ENCODE assay signal across 18 mouse cellular contexts in genomic region chr1:171057253-171057652, GRCm38 (mm10). TPM values are rescaled to one million over a fixed set of nuclear protein-coding genes. Genes with fewer than 3 reads are reported as not detected.
DNase-seq lines count a peak whose midpoint lies in the region; ATAC-seq lines count a peak whose summit lies in the region.
"Had no signal": no experiment of that assay in that cellular context is flagged by ENCODE, and none has a peak within 500 bp of the region (broad histone marks: within the 10 kb centered on the region; RNA-seq: fewer than 3 reads in every experiment).

No protein-coding gene starts in this region.

- 86% methylated on average over 5 of the region's 5 CpGs for WGBS in kidney, embryonic 16.5 days

- H3K4me1 ChIP-seq in kidney, embryonic 16.5 days (ENCODE audit: insufficient read depth, low read length), result no peaks in the 10 kb centered on the region

- H3K4me2 ChIP-seq in kidney, embryonic 16.5 days (replicated peaks; ENCODE audit: low read depth, low read length), result no peak overlapping the region
- H3K4me2 ChIP-seq: heart, embryonic 13.5 days; lung, embryonic 15.5 days had no signal

- H3K27ac ChIP-seq in kidney, embryonic 16.5 days (ENCODE audit: low read length), result no peak overlapping the region
- H3K27ac ChIP-seq: heart, embryonic 13.5 days; kidney, postnatal 0 days; limb, embryonic 10.5 days; lung, embryonic 15.5 days; stomach, postnatal 0 days had no signal

- no peak overlapping the region for H3K4me3 ChIP-seq in kidney, embryonic 16.5 days (ENCODE audit: low read length)
- H3K4me3 ChIP-seq: heart, embryonic 13.5 days; limb, embryonic 10.5 days; lung, embryonic 15.5 days had no signal

- no peak overlapping the region for H3K9ac ChIP-seq in kidney, embryonic 16.5 days (replicated peaks; ENCODE audit: low read length)
- H3K9ac ChIP-seq: heart, embryonic 13.5 days; lung, embryonic 15.5 days had no signal

- peak; percentile 40 for DNase-seq in heart, adult 8-10 months (ENCODE audit: low spot score)
- no peak for DNase-seq in heart, postnatal 10 days
- peak; percentile 23 for DNase-seq in ZHBTc4 (ENCODE audit: low read depth, low spot score)
- DNase-seq in kidney, postnatal 4 days, result no peak
- DNase-seq: cerebellum, adult 8-10 months; midbrain, embryonic 14.5 days had no signal

- H3K36me3 ChIP-seq in kidney, embryonic 16.5 days (ENCODE audit: insufficient read depth, low read length), result no peaks in the 10 kb centered on the region
- H3K36me3 ChIP-seq: heart, embryonic 13.5 days; limb, embryonic 10.5 days; lung, embryonic 15.5 days had no signal

- intact Hi-C loops in heart, postnatal 10 days (cut with DNase I), result no loop called here

- peak; percentile 46 for ATAC-seq in common myeloid progenitor, adult 5-6 weeks (replicated peaks; ENCODE audit: low read depth, poor library complexity, severe bottlenecking)
- ATAC-seq in megakaryocyte progenitor cell, adult 5-6 weeks (replicated peaks; ENCODE audit: poor library complexity), result peak; percentile 58
- ATAC-seq in kidney, embryonic 16.5 days (ENCODE audit: low FRiP score, low TSS enrichment), result no peak
- ATAC-seq: CD4-positive, CD25-positive, alpha-beta regulatory T cell, adult 4 months; forebrain, embryonic 14.5 days had no signal

- no peaks in the 10 kb centered on the region for H3K9me3 ChIP-seq in kidney, embryonic 16.5 days (ENCODE audit: low read length)
- H3K9me3 ChIP-seq: heart, embryonic 13.5 days; limb, embryonic 10.5 days; lung, embryonic 15.5 days had no signal

- no peaks in the 10 kb centered on the region for H3K27me3 ChIP-seq in kidney, embryonic 16.5 days (ENCODE audit: insufficient read depth, low read length)
- H3K27me3 ChIP-seq: heart, embryonic 13.5 days; lung, embryonic 15.5 days had no signal

RNA-seq across cellular contexts. Expression of gene Fcgr3, which starts 7.5 kb away (rescaled TPM):
- total RNA-seq in heart, adult 8-10 months (2022), result 10 to 100 TPM in 2 of 4 experiments, 1 to 10 TPM in 2; 7.8 to 13.7 (median 9.7) TPM
- 1 to 10 TPM; 7.4 to 8.9 TPM for total RNA-seq in heart, postnatal 10 days (2021)
- 7.8 and 15.7 TPM in 2 replicates for total RNA-seq in common myeloid progenitor, adult 5-6 weeks (2017)
- total RNA-seq in megakaryocyte progenitor cell, adult 5-6 weeks (2015), result 384 and 416 TPM in 2 replicates
- total RNA-seq in megakaryocyte progenitor cell, adult 5-6 weeks (2017), result 406 and 474 TPM in 2 replicates
- 8.8 and 9.0 TPM in 2 replicates for polyA plus RNA-seq in kidney, embryonic 16.5 days (2015; fragmentation: Nextera tagmentation; extraction: Ambion mirVana)
- polyA plus RNA-seq: CD4-positive, CD25-positive, alpha-beta regulatory T cell, adult 4 months had no signal

RNA-seq across cellular contexts. Expression of gene Fcgr4, which starts 38.5 kb away (rescaled TPM):
- 1 to 10 TPM in 1 of 4 experiments, under 1 TPM in 2, not detected in 1; 0.22 to 1.4 (median 0.50) TPM for total RNA-seq in heart, adult 8-10 months (2022)
- total RNA-seq in heart, postnatal 10 days (2021), result not detected
- total RNA-seq in common myeloid progenitor, adult 5-6 weeks (2017), result 1.6 TPM in 1 of 2 replicates, not detected in the other
- 5.4 and 10.5 TPM in 2 replicates for total RNA-seq in megakaryocyte progenitor cell, adult 5-6 weeks (2015)
- 7.7 and 8.0 TPM in 2 replicates for total RNA-seq in megakaryocyte progenitor cell, adult 5-6 weeks (2017)
- 0.87 and 1.3 TPM in 2 replicates for polyA plus RNA-seq in kidney, embryonic 16.5 days (2015; fragmentation: Nextera tagmentation; extraction: Ambion mirVana)
- total RNA-seq: gastrocnemius, adult 8-10 months; layer of hippocampus, postnatal 10 days had no signal
- polyA plus RNA-seq: limb, embryonic 10.5 days had no signal

RNA-seq across cellular contexts. Expression of gene Cfap126, which starts 56.5 kb away (rescaled TPM):
- total RNA-seq in heart, adult 8-10 months (2022), result 1 to 10 TPM in 1 of 4 experiments, under 1 TPM in 3; 0.60 to 2.0 (median 0.88) TPM
- total RNA-seq in heart, postnatal 10 days (2021), result 1 to 10 TPM in 1 of 2 experiments, under 1 TPM in 1; 0.67 to 1.6 TPM
- total RNA-seq in common myeloid progenitor, adult 5-6 weeks (2017), result 2.1 and 5.3 TPM in 2 replicates
- total RNA-seq in megakaryocyte progenitor cell, adult 5-6 weeks (2015), result 2.0 and 4.2 TPM in 2 replicates
- total RNA-seq in megakaryocyte progenitor cell, adult 5-6 weeks (2017), result 1.0 and 4.8 TPM in 2 replicates
- 2.9 and 3.0 TPM in 2 replicates for polyA plus RNA-seq in kidney, embryonic 16.5 days (2015; fragmentation: Nextera tagmentation; extraction: Ambion mirVana)

Comparison
In these comparisons a context has a peak if more than half of its experiments do, and no peak if none do; other contexts are left out.
1. DNase-seq: peak in heart, adult 8-10 months (single experiment) and ZHBTc4 (single experiment); none in heart, postnatal 10 days (0 of 2) and kidney, postnatal 4 days (0 of 2).
2. RNA of gene Fcgr3, which starts 7.5 kb away (total RNA-seq): 384 to 474 TPM in megakaryocyte progenitor cell, adult 5-6 weeks; 7.8 to 15.7 TPM in common myeloid progenitor, adult 5-6 weeks, 7.8 to 13.7 TPM in heart, adult 8-10 months and 7.4 to 8.9 TPM in heart, postnatal 10 days; every median in the first group is over 10 times any median in the second.